Mouse (Mus musculus) embryonic facial prominence, embryonic 15.5 days (tissue): ENCODE measurements around the gene Sh2d4b. TPM values are rescaled to one million over a fixed set of nuclear protein-coding genes. Genes with fewer than 3 reads are reported as not detected.
A peak's percentile ranks its signal among the peaks of the same experiment; 100 is the strongest.

Experiments used
- ATAC-seq: fragments of 200-750 bp; cut with Nextera tagmentation; 2 replicates; pipeline ENCODE4 v1.8.0; 2017; ENCODE audit warnings: low read depth, moderate TSS enrichment; ENCODE audit not compliant: insufficient number of reproducible peaks, low FRiP score, low TSS enrichment
- H3K27ac ChIP-seq: fragments of 300-500 bp; sonication (generic); replicated peaks from 2 replicates; pipeline ENCODE4 v1.5.1; 2015; ENCODE audit warnings: mild to moderate bottlenecking, inconsistent platforms
- H3K27me3 ChIP-seq: fragments of 300-500 bp; sonication (generic); 2 replicates; pipeline ENCODE4 v1.6.1; 2015; ENCODE audit warnings: inconsistent platforms
- H3K36me3 ChIP-seq: fragments of 300-500 bp; sonication (generic); 2 replicates; pipeline ENCODE4 v1.6.1; 2015; ENCODE audit warnings: mild to moderate bottlenecking, inconsistent platforms
- H3K4me1 ChIP-seq: fragments of 300-500 bp; sonication (generic); 2 replicates; pipeline ENCODE4 v1.6.1; 2015; ENCODE audit warnings: inconsistent platforms
- H3K4me2 ChIP-seq: fragments of 300-500 bp; sonication (generic); replicated peaks from 2 replicates; pipeline ENCODE4 v1.6.1; 2015; ENCODE audit warnings: mild to moderate bottlenecking, inconsistent platforms
- H3K4me3 ChIP-seq: fragments of 300-500 bp; sonication (generic); replicated peaks from 2 replicates; pipeline ENCODE4 v1.5.1; 2015; ENCODE audit warnings: mild to moderate bottlenecking, inconsistent platforms
- H3K9ac ChIP-seq: fragments of 300-500 bp; sonication (generic); 2 replicates; pipeline ENCODE4 v1.6.1; 2015; ENCODE audit warnings: inconsistent platforms
- H3K9me3 ChIP-seq: fragments of 300-500 bp; sonication (generic); replicated peaks from 2 replicates; pipeline ENCODE4 v1.6.1; 2016; ENCODE audit warnings: inconsistent platforms
- WGBS: fragments of 180-500 bp; shearing (Covaris S2); methylation state at CpG from one replicate; pipeline ENCODE4 v1.1.7; 2015; 5-methylcytosine and 5-hydroxymethylcytosine counted together
- polyA plus RNA-seq: library from polyadenylated mRNA; unstranded; fragments of >200 nt; fragmentation: Nextera tagmentation; extraction: Ambion mirVana; gene quantifications from 2 replicates; pipeline ENCODE4 v1.2.1, GENCODE M21; 2015

Sh2d4b gene
- polyA plus RNA-seq: 1.3 and 1.4 TPM in 2 replicates

GRCm38 (mm10) chr14:40893196-40893595 lies at the start of gene Sh2d4b:
Sh2d4b (minus strand) TSS chr14:40893266.
- Histone ChIP-seq H3K27me3 (no peaks in the 10 kb centered on the region), H3K4me2 (peak within 1 kb of the TSS; percentile 69), H3K9ac (no peak within 1 kb of the TSS), H3K4me3 (0 out of 2 replicates have a peak within 1 kb of the TSS, but pooled peaks have one; percentile 33), H3K4me1 (peaks cover 10% of the 10 kb centered on the region), H3K9me3 (no peaks in the 10 kb centered on the region), H3K27ac (no peak within 1 kb of the TSS), H3K36me3 (no peaks in the 10 kb centered on the region)
- WGBS: 61% methylated on average over 3 of the region's 3 CpGs
- ATAC-seq: no peak

GRCm38 (mm10) chr14:40942429-40942828 lies 49.4 kb upstream of the Sh2d4b start:
- Histone ChIP-seq H3K4me2 (no peak overlapping the region), H3K4me3 (no peak overlapping the region), H3K36me3 (no peaks in the 10 kb centered on the region), H3K9me3 (no peaks in the 10 kb centered on the region), H3K27ac (no peak overlapping the region), H3K27me3 (no peaks in the 10 kb centered on the region), H3K4me1 (peaks cover 3% of the 10 kb centered on the region), H3K9ac (no peak overlapping the region)
- WGBS: 83% methylated on average over 2 of the region's 2 CpGs
- ATAC-seq: no peak

GRCm38 (mm10) chr14:40938380-40938987 lies 45.4 kb upstream of the Sh2d4b start:
- no peak overlapping the region for H3K4me2 ChIP-seq
- no peaks in the 10 kb centered on the region for H3K36me3 ChIP-seq
- H3K27me3 ChIP-seq: no peaks in the 10 kb centered on the region
- no peaks in the 10 kb centered on the region for H3K9me3 ChIP-seq
- H3K27ac ChIP-seq: no peak overlapping the region
- H3K4me1 ChIP-seq: peaks cover 15% of the 10 kb centered on the region
- H3K9ac ChIP-seq: no peak overlapping the region
- ATAC-seq: no peak
- 70% methylated on average over 11 of the region's 11 CpGs for WGBS
- H3K4me3 ChIP-seq: no peak overlapping the region

DNA sequence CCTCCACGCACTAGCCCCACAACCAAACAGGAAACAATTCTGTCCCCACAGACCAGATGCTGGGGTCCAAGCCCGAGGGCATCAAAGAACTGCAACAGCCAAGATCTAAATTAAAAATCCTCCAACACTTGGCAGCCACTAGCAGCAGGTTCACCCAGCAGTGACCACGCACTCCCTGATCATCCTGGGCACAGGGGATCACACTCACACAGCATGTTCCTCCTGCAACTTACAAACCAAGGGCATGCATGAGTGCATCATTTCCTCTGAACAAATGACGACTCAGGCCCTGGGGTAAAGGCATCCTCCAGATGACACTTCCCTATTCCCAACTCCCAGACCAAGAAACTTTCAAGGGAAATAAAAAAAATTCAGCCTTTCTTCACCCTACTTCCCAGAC lies 44.0 kb upstream of the Sh2d4b start:
- Histone ChIP-seq H3K9me3 (no peaks in the 10 kb centered on the region), H3K27ac (no peak overlapping the region), H3K36me3 (no peaks in the 10 kb centered on the region), H3K27me3 (no peaks in the 10 kb centered on the region), H3K4me1 (peaks cover 21% of the 10 kb centered on the region), H3K4me3 (no peak overlapping the region), H3K4me2 (no peak overlapping the region), H3K9ac (no peak overlapping the region)
- WGBS: 51% methylated on average over 4 of the region's 4 CpGs
- ATAC-seq: no peak

- Histone ChIP-seq H3K27me3 (no peaks in the 10 kb centered on the region), H3K4me1 (peaks cover 37% of the 10 kb centered on the region), H3K27ac (no peak overlapping the region), H3K9me3 (no peaks in the 10 kb centered on the region), H3K4me2 (no peak overlapping the region), H3K9ac (no peak overlapping the region), H3K36me3 (no peaks in the 10 kb centered on the region), H3K4me3 (no peak overlapping the region)
- no peak for ATAC-seq
- 81% methylated on average over 1 of the region's 1 CpGs for WGBS
These were observed 42.4 kb upstream of the Sh2d4b start for GRCm38 (mm10) chr14:40935481-40935880.

DNA sequence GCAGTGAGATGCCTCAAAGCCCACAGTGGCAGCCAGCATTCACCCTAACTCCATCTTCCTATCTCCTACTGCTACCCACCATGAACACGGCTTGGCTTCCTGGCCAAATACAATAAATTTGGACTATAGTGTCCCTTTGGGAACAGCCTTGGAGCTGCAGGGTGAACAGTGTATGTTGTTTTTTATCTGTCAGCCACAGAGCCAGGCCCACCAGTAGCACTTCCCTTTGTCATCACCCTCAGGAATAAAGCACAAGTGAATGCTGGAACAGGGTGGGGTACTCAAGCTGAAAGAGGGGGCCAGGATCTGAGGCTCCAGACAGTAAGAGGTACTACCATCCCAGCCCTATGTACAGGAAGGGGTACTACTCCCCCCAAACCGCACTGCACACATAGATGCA lies 42.0 kb upstream of the Sh2d4b start:
- H3K4me2 ChIP-seq: no peak overlapping the region
- no peak overlapping the region for H3K4me3 ChIP-seq
- 80% methylated on average over 2 of the region's 2 CpGs for WGBS
- H3K36me3 ChIP-seq: no peaks in the 10 kb centered on the region
- H3K9ac ChIP-seq: no peak overlapping the region
- no peak for ATAC-seq
- H3K27me3 ChIP-seq: no peaks in the 10 kb centered on the region
- peaks cover 38% of the 10 kb centered on the region for H3K4me1 ChIP-seq
- H3K27ac ChIP-seq: no peak overlapping the region
- H3K9me3 ChIP-seq: no peaks in the 10 kb centered on the region

DNA sequence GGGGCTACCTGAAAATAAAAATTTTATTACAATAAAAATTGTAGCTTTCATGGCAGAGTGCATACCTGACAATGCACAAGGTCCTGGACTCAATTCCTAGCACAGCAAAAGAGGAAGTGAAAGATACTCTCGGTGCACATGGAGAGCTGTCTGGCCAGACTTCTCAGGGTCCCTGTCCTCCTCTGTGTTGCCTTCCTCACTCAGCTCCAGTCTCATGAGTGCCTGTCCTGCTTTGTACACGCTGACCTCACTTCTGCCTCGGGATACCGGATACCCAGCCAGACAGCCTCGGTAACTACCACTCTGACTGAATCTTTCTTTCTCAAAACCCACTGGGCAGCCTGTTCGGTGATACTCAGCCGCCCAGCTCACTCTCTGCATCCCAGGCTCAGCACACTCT lies 40.3 kb upstream of the Sh2d4b start:
- no peaks in the 10 kb centered on the region for H3K36me3 ChIP-seq
- peaks cover 38% of the 10 kb centered on the region for H3K4me1 ChIP-seq
- no peak overlapping the region for H3K9ac ChIP-seq
- H3K4me3 ChIP-seq: no peak overlapping the region
- no peak overlapping the region for H3K27ac ChIP-seq
- no peaks in the 10 kb centered on the region for H3K27me3 ChIP-seq
- H3K9me3 ChIP-seq: no peaks in the 10 kb centered on the region
- ATAC-seq: no peak
- H3K4me2 ChIP-seq: no peak overlapping the region
- 71% methylated on average over 7 of the region's 7 CpGs for WGBS

GRCm38 (mm10) chr14:40932225-40932624 lies 39.2 kb upstream of the Sh2d4b start:
- 88% methylated on average over 9 of the region's 9 CpGs for WGBS
- no peak overlapping the region for H3K4me2 ChIP-seq
- no peak overlapping the region for H3K4me3 ChIP-seq
- no peak for ATAC-seq
- H3K27me3 ChIP-seq: no peaks in the 10 kb centered on the region
- no peak overlapping the region for H3K9ac ChIP-seq
- no peaks in the 10 kb centered on the region for H3K9me3 ChIP-seq
- no peaks in the 10 kb centered on the region for H3K36me3 ChIP-seq
- H3K4me1 ChIP-seq: peaks cover 43% of the 10 kb centered on the region
- H3K27ac ChIP-seq: peak overlapping the region; percentile 45; the same call in 1 of the 2 replicates

GRCm38 (mm10) chr14:40931115-40931829 lies 38.2 kb upstream of the Sh2d4b start:
- Histone ChIP-seq H3K27me3 (no peaks in the 10 kb centered on the region), H3K27ac (peak overlapping the region; percentile 45), H3K4me3 (no peak overlapping the region), H3K9ac (no peak overlapping the region), H3K4me2 (no peak overlapping the region), H3K36me3 (no peaks in the 10 kb centered on the region), H3K4me1 (peaks cover 43% of the 10 kb centered on the region), H3K9me3 (no peaks in the 10 kb centered on the region)
- 26% methylated on average over 3 of the region's 3 CpGs for WGBS
- 0 out of 2 replicates have a peak, but pooled peaks have one; percentile 35 for ATAC-seq

GRCm38 (mm10) chr14:40929943-40930342 lies 36.9 kb upstream of the Sh2d4b start:
- H3K27ac ChIP-seq: no peak overlapping the region
- no peaks in the 10 kb centered on the region for H3K36me3 ChIP-seq
- WGBS: 87% methylated on average over 2 of the region's 2 CpGs
- H3K27me3 ChIP-seq: no peaks in the 10 kb centered on the region
- H3K4me1 ChIP-seq: peaks cover 33% of the 10 kb centered on the region
- no peak for ATAC-seq
- H3K9ac ChIP-seq: no peak overlapping the region
- H3K9me3 ChIP-seq: no peaks in the 10 kb centered on the region
- H3K4me3 ChIP-seq: no peak overlapping the region
- no peak overlapping the region for H3K4me2 ChIP-seq

DNA sequence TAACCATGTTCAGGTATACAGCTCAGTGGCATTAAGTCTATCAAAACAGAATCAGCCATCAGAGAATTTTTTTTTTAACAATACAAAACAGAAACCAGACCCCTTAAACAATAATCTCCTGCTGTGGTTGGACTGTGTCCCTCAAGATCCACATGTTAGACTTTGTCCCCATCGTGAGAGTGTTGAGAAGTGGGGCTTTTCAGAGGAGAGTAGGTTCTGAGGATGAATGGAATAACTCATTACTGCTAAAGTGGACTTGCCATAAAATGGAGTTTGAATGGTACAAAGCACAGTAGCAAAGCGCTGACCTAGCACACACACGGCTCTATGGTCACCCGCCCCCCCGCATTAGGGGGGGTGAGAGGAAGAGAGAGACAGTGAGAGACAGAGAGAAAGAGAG lies 35.8 kb upstream of the Sh2d4b start:
- 77% methylated on average over 5 of the region's 5 CpGs for WGBS
- H3K27me3 ChIP-seq: no peaks in the 10 kb centered on the region
- no peaks in the 10 kb centered on the region for H3K9me3 ChIP-seq
- no peaks in the 10 kb centered on the region for H3K36me3 ChIP-seq
- ATAC-seq: no peak
- no peak overlapping the region for H3K27ac ChIP-seq
- H3K4me1 ChIP-seq: peaks cover 35% of the 10 kb centered on the region
- H3K4me2 ChIP-seq: no peak overlapping the region
- no peak overlapping the region for H3K4me3 ChIP-seq
- H3K9ac ChIP-seq: no peak overlapping the region

- ATAC-seq: no peak
- no peak overlapping the region for H3K4me2 ChIP-seq
- H3K36me3 ChIP-seq: no peaks in the 10 kb centered on the region
- H3K9me3 ChIP-seq: no peaks in the 10 kb centered on the region
- 67% methylated on average over 2 of the region's 2 CpGs for WGBS
- no peak overlapping the region for H3K4me3 ChIP-seq
- no peak overlapping the region for H3K9ac ChIP-seq
- peaks cover 29% of the 10 kb centered on the region for H3K4me1 ChIP-seq
- H3K27me3 ChIP-seq: no peaks in the 10 kb centered on the region
- H3K27ac ChIP-seq: no peak overlapping the region
These were observed 34.0 kb upstream of the Sh2d4b start for GRCm38 (mm10) chr14:40927041-40927440.
